Mouse (Mus musculus) liver, adult 2 months (tissue): ENCODE measurements at regions not wholly inside any gene's neighbourhood (a gene's known extent, or its start where the extent isn't known, plus 50 kb on each side); places are given as distances from the start of the nearest gene placed in this dataset.

Experiments used
- CTCF ChIP-seq: fragments of 200-500 bp; IDR thresholded peaks from 2 replicates; pipeline ENCODE4 v1.5.1; 2011; ENCODE audit warnings: low read depth, low read length, control low read depth
- POLR2A ChIP-seq: fragments of 200-500 bp; IDR thresholded peaks from 2 replicates; pipeline ENCODE4 v1.6.1; 2011; ENCODE audit warnings: low read length, control low read depth; ENCODE audit not compliant: insufficient read depth; ENCODE audit errors: extremely low read depth

- TF ChIP-seq POLR2A, result no peak
- no peak for TF ChIP-seq CTCF
These were observed 168.3 kb upstream of the Tbx18 start for GRCm38 (mm10) chr9:87899368-87899767.
